Mouse (Mus musculus): ENCODE measurements around the gene Olfr1263.

DNA sequence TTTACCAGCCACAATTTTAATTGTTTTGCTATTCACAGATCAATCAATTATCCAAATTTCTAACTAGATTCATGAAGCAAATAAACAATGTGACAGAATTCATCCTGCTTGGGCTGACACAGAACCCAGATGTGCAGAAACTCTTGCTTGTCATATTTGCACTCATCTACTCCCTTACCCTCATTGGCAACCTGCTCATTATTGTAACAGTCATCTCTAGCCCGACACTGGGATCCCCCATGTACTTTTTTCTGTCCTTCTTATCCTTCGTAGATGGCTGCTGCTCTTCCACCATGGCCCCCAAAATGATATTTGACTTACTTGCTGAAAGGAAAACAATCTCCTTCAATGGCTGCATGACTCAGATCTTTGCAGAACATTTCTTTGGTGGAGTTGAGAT is 34.2 kb upstream of the Olfr1263 start:
- TF ChIP-seq POLR2A (IDR thresholded peaks at IDR 0.05; ENCODE audit: low read depth, low read length) (no peak), CTCF (IDR thresholded peaks at IDR 0.05; ENCODE audit: borderline replicate concordance, insufficient read depth, low read length) (no peak)

Measured in embryonic fibroblast, embryonic 13.5 days (primary cell).